Comparison of ENCODE assay signal across 12 mouse cellular contexts in the genomic region with DNA sequence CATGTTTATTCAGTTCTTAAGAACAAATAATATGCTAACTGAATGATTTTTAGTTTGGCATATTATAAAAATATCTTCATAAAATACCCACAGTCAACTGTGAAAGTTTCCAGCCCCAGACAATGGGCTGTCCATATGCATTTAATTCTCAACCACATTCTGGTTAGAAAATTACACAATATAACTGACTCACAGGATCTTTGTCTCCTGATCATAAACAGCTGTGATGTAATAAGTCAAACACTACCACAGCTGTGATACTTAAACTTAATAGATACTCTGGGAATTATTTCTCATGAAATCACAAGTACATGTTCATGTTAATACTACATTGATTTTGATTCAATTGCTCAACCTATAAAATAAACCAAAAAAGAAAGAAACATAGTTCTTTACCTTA.
"Had no signal": no experiment of that assay in that cellular context is flagged by ENCODE, and none has a peak within 500 bp of the region (broad histone marks: within the 10 kb centered on the region; RNA-seq: fewer than 3 reads in every experiment).

No protein-coding gene starts in this region.

- H3K36me3 ChIP-seq: lung, embryonic 15.5 days; midbrain, embryonic 15.5 days; neural tube, embryonic 13.5 days; stomach, embryonic 15.5 days had no signal

- DNase-seq: right cerebral cortex, postnatal 4 days; thymus, adult 2 months; thymus, postnatal 25 days had no signal

- H3K4me3 ChIP-seq: layer of hippocampus, adult 2 months; lung, embryonic 15.5 days; megakaryocyte, embryonic 14.5 days; midbrain, embryonic 15.5 days; neural tube, embryonic 13.5 days; stomach, embryonic 15.5 days had no signal

- H3K9me3 ChIP-seq: lung, embryonic 15.5 days; megakaryocyte, embryonic 14.5 days; midbrain, embryonic 15.5 days; neural tube, embryonic 13.5 days; stomach, embryonic 15.5 days had no signal

- H3K4me2 ChIP-seq: lung, embryonic 15.5 days; midbrain, embryonic 11.5 days; midbrain, embryonic 15.5 days; neural tube, embryonic 13.5 days; stomach, embryonic 15.5 days had no signal

- ATAC-seq: intestine, postnatal 0 days; midbrain, embryonic 15.5 days had no signal

- H3K9ac ChIP-seq: liver, embryonic 14.5 days; lung, embryonic 15.5 days; midbrain, embryonic 15.5 days; neural tube, embryonic 13.5 days; stomach, embryonic 15.5 days had no signal

- H3K27me3 ChIP-seq: lung, embryonic 15.5 days; megakaryocyte, embryonic 14.5 days; midbrain, embryonic 15.5 days; neural tube, embryonic 13.5 days; stomach, embryonic 15.5 days had no signal

- H3K27ac ChIP-seq: layer of hippocampus, adult 2 months; liver, embryonic 14.5 days; lung, embryonic 15.5 days; midbrain, embryonic 15.5 days; neural tube, embryonic 13.5 days; stomach, embryonic 15.5 days had no signal

- H3K4me1 ChIP-seq: lung, embryonic 15.5 days; megakaryocyte, embryonic 14.5 days; midbrain, embryonic 15.5 days; neural tube, embryonic 13.5 days; stomach, embryonic 15.5 days had no signal
